Mouse (Mus musculus): Measurements from ENCODE around the gene Efhb.

DNA sequence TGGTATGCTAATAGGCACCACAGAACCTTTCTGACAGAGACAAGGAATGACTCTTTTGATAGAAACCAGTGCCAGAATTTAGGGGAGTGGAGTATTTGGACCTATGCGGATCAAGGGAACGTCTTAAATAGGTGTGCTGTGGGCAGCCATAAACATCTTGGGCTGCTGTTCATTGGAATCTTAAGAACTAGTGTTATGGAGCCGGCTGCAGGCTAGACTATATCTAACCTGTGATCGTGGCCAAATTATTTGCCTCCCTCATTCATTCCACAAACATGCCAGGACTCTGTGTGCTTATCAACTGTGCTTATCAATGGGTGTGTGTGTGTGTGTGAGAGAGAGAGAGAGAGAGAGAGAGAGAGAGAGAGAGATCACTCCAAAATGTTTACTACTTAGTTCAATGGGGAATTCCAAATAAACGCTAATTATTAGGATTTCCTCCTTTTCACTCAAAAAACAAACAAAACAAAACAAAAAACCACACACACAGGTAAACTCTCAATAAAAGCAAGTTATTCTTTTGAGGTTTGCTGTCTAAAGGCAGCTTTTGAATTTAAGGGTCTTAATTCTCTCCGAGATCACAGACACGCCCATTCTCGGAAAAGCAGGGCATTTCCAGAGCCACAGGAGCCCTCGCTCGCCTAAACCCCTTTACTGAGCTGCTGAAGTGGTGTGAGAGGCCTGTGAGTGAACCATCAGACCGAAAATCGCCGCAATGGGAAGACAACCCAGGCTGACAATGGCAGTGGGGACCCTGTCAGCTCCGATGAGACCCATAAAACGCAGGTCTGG, 15.1 kb upstream of the Efhb start:
- no peak for TF ChIP-seq CTCF (IDR thresholded peaks at IDR 0.05; ENCODE audit: control insufficient read depth, insufficient read depth, insufficient read length)
- TF ChIP-seq MYOG (IDR thresholded peaks at IDR 0.05; ENCODE audit: control insufficient read depth, extremely low read depth, insufficient read length) = no peak
- TF ChIP-seq USF1 (IDR thresholded peaks at IDR 0.05; ENCODE audit: low read depth) = no peak
- TF ChIP-seq MAX (IDR thresholded peaks at IDR 0.05) = no peak
- no peak for TF ChIP-seq MYOD1 (IDR thresholded peaks at IDR 0.05; ENCODE audit: control insufficient read depth, insufficient read length, low read depth)
